Mouse (Mus musculus) CH12.LX (cell line): ENCODE measurements around the gene Fam213a.

Source experiments
- CTCF ChIP-seq, 2 experiments: IDR thresholded peaks in 1 of 2; conservative IDR thresholded peaks in 1 of 2; 2 replicates each; pipeline ENCODE4 v1.5.1; 2011 to 2012; ENCODE audit warnings: low read depth in 2 of 2, low read length in 2 of 2, improper control_type of control experiment in 1 of 2, inconsistent platforms in 1 of 2, mild to moderate bottlenecking in 1 of 2, moderate library complexity in 1 of 2
- EP300 ChIP-seq: IDR thresholded peaks from 2 replicates; pipeline ENCODE4 v1.6.1; 2011; ENCODE audit warnings: low read length, improper control_type of control experiment
- JUND ChIP-seq: conservative IDR thresholded peaks from 2 replicates; pipeline ENCODE4 v1.6.1; 2011; ENCODE audit warnings: low read depth, low read length, improper control_type of control experiment
- PAX5 ChIP-seq: IDR thresholded peaks from 2 replicates; pipeline ENCODE4 v1.6.1; 2012; ENCODE audit warnings: low read length, inconsistent platforms, mixed read lengths
- POLR2A ChIP-seq: IDR thresholded peaks from 2 replicates; pipeline ENCODE4 v1.6.1; 2011; ENCODE audit warnings: low read depth, mild to moderate bottlenecking, improper control_type of control experiment, low read length
- POLR2AphosphoS2 ChIP-seq: IDR thresholded peaks from 2 replicates; pipeline ENCODE4 v1.6.1; 2011; ENCODE audit warnings: low read depth, low read length, improper control_type of control experiment
- RAD21 ChIP-seq: IDR thresholded peaks from 2 replicates; pipeline ENCODE4 v1.6.1; 2011; ENCODE audit warnings: low read depth, mild to moderate bottlenecking, low read length, improper control_type of control experiment, moderate library complexity
- USF1 ChIP-seq: IDR thresholded peaks from 2 replicates; pipeline ENCODE4 v1.6.1; 2014; ENCODE audit warnings: low read depth, mild to moderate bottlenecking, inconsistent platforms, low read length, improper control_type of control experiment
- USF2 ChIP-seq: conservative IDR thresholded peaks from 2 replicates; pipeline ENCODE4 v1.6.1; 2011; ENCODE audit warnings: low read depth, low read length, improper control_type of control experiment
- ZNF384 ChIP-seq: IDR thresholded peaks from 2 replicates; pipeline ENCODE4 v1.6.1; 2012; ENCODE audit warnings: low read depth, low read length, improper control_type of control experiment, inconsistent platforms

- TF ChIP-seq ZNF384 = no peak
- TF ChIP-seq USF2 = no peak
- no peak for TF ChIP-seq POLR2A
- no peak for TF ChIP-seq EP300
- no peak for TF ChIP-seq JUND
- no peak for TF ChIP-seq RAD21
- TF ChIP-seq CTCF (conservative IDR thresholded peaks at IDR 0.05 in 1 of 2, IDR thresholded peaks at IDR 0.05 in 1 of 2; ENCODE audit: low read depth in 2 of 2, low read length in 2 of 2) = no peak
- no peak for TF ChIP-seq USF1
- no peak for TF ChIP-seq PAX5
- TF ChIP-seq POLR2AphosphoS2 = no peak
These were observed 57.9 kb downstream of the Fam213a start for GRCm38 (mm10) chr14:40955596-40956251.
